Mouse (Mus musculus) E14TG2a.4 (cell line): ENCODE measurements around the gene Usp48.
"Not testable (repeated sequence)": the region's sequence is repeated elsewhere in the genome, so short reads cannot be mapped to it uniquely, and the experiment has no call there.

Experiments
- CTCF ChIP-seq: conservative IDR thresholded peaks from 2 replicates; pipeline ENCODE4 v1.5.1; 2014; ENCODE audit warnings: low read length
- NANOG ChIP-seq: IDR thresholded peaks from 2 replicates; pipeline ENCODE4 v1.6.1; 2014; ENCODE audit warnings: borderline replicate concordance, low read length, mixed read lengths

- TF ChIP-seq CTCF, NANOG: not testable (repeated sequence)
Measured at GRCm38 (mm10) chr4:137589095-137589494, 4.5 kb upstream of the Usp48 start.
